Mouse (Mus musculus): ENCODE results near the gene Sdccag8. TPM values are rescaled to one million over a fixed set of nuclear protein-coding genes. Genes with fewer than 3 reads are reported as not detected.

Sdccag8 gene
- total RNA-seq, 2 experiments from 2014 or later: 4.0 to 4.9 TPM

GRCm38 (mm10) chr1:176818147-176818546 lies 3.7 kb downstream of the Sdccag8 start:
- peak overlapping the region; percentile 68 for H3K27ac ChIP-seq
- no peak for DNase-seq
- intact Hi-C loops (cut with DNase I): no loop called here
- TF ChIP-seq CTCF (IDR thresholded peaks at IDR 0.05): no peak
- H3K4me3 ChIP-seq: no peak overlapping the region

GRCm38 (mm10) chr1:176818763-176819162 lies 4.3 kb downstream of the Sdccag8 start:
- H3K27ac ChIP-seq: peak overlapping the region; percentile 68
- intact Hi-C loops (cut with DNase I): no loop called here
- peak; percentile 45 for DNase-seq
- H3K4me3 ChIP-seq: 0 out of 2 replicates have a peak overlapping the region, but pooled peaks have one; percentile 7
- TF ChIP-seq CTCF (IDR thresholded peaks at IDR 0.05): no peak

- Histone ChIP-seq H3K4me3 (no peak overlapping the region), H3K27ac (peak overlapping the region; percentile 40)
- DNase-seq: no peak
- TF ChIP-seq CTCF (IDR thresholded peaks at IDR 0.05): no peak
- intact Hi-C loops (cut with DNase I): no loop called here
These were observed 7.5 kb downstream of the Sdccag8 start for GRCm38 (mm10) chr1:176821929-176822328.

GRCm38 (mm10) chr1:176822949-176823348 lies 8.5 kb downstream of the Sdccag8 start:
- DNase-seq: no peak
- no peak overlapping the region for H3K4me3 ChIP-seq
- no peak for TF ChIP-seq CTCF (IDR thresholded peaks at IDR 0.05)
- H3K27ac ChIP-seq: peak overlapping the region; percentile 88
- intact Hi-C loops (cut with DNase I): no loop called here

GRCm38 (mm10) chr1:176823889-176824288 lies 9.4 kb downstream of the Sdccag8 start:
- Histone ChIP-seq H3K4me3 (peak overlapping the region; percentile 57), H3K27ac (peak overlapping the region; percentile 88)
- DNase-seq: peak; percentile 34
- intact Hi-C loops (cut with DNase I): no loop called here
- no peak for TF ChIP-seq CTCF (IDR thresholded peaks at IDR 0.05)

- no peak for TF ChIP-seq CTCF (IDR thresholded peaks at IDR 0.05)
- peak overlapping the region; percentile 88 for H3K27ac ChIP-seq
- DNase-seq: no peak
- intact Hi-C loops (cut with DNase I): no loop called here
- H3K4me3 ChIP-seq: no peak overlapping the region; the same call in 1 of the 2 replicates
These were observed 10.2 kb downstream of the Sdccag8 start for GRCm38 (mm10) chr1:176824611-176825010.

- Histone ChIP-seq H3K27ac (peak overlapping the region; percentile 88; the same call in 1 of the 2 replicates), H3K4me3 (no peak overlapping the region)
- intact Hi-C loops (cut with DNase I): no loop called here
- TF ChIP-seq CTCF (IDR thresholded peaks at IDR 0.05): no peak
- DNase-seq: no peak
These were observed 10.6 kb downstream of the Sdccag8 start for GRCm38 (mm10) chr1:176825084-176825483.

- H3K27ac ChIP-seq: peak overlapping the region; percentile 3; the same call in 1 of the 2 replicates
- no peak for TF ChIP-seq CTCF (IDR thresholded peaks at IDR 0.05)
- H3K4me3 ChIP-seq: no peak overlapping the region
- DNase-seq: no peak
- intact Hi-C loops (cut with DNase I): no loop called here
These were observed 11.7 kb downstream of the Sdccag8 start for GRCm38 (mm10) chr1:176826186-176826585.

GRCm38 (mm10) chr1:176826931-176827330 lies 12.5 kb downstream of the Sdccag8 start:
- TF ChIP-seq CTCF (IDR thresholded peaks at IDR 0.05): no peak
- Histone ChIP-seq H3K27ac (peak overlapping the region; percentile 88), H3K4me3 (no peak overlapping the region)
- DNase-seq: no peak
- intact Hi-C loops (cut with DNase I): no loop called here

- TF ChIP-seq CTCF (IDR thresholded peaks at IDR 0.05): no peak
- peak overlapping the region; percentile 11; the same call in 1 of the 2 replicates for H3K4me3 ChIP-seq
- intact Hi-C loops (cut with DNase I): no loop called here
- peak overlapping the region; percentile 88 for H3K27ac ChIP-seq
- peak; percentile 80 for DNase-seq
These were observed 12.9 kb downstream of the Sdccag8 start for GRCm38 (mm10) chr1:176827365-176827764.

GRCm38 (mm10) chr1:176827945-176828485 lies 13.6 kb downstream of the Sdccag8 start:
- intact Hi-C loops (cut with DNase I): no loop called here
- H3K4me3 ChIP-seq: peak overlapping the region; percentile 11
- DNase-seq: no peak
- H3K27ac ChIP-seq: peak overlapping the region; percentile 88
- no peak for TF ChIP-seq CTCF (IDR thresholded peaks at IDR 0.05)

GRCm38 (mm10) chr1:176828666-176829065 lies 14.2 kb downstream of the Sdccag8 start:
- DNase-seq: peak; percentile 82
- no peak for TF ChIP-seq CTCF (IDR thresholded peaks at IDR 0.05)
- peak overlapping the region; percentile 15; the same call in 1 of the 2 replicates for H3K4me3 ChIP-seq
- intact Hi-C loops (cut with DNase I): no loop called here
- H3K27ac ChIP-seq: peak overlapping the region; percentile 88

GRCm38 (mm10) chr1:176832071-176832470 lies 17.6 kb downstream of the Sdccag8 start:
- no peak overlapping the region for H3K4me3 ChIP-seq
- DNase-seq: no peak
- intact Hi-C loops (cut with DNase I): no loop called here
- no peak for TF ChIP-seq CTCF (IDR thresholded peaks at IDR 0.05)
- H3K27ac ChIP-seq: no peak overlapping the region

- intact Hi-C loops (cut with DNase I): no loop called here
- Histone ChIP-seq H3K27ac (peak overlapping the region; percentile 16), H3K4me3 (no peak overlapping the region)
- TF ChIP-seq CTCF (IDR thresholded peaks at IDR 0.05): no peak
- DNase-seq: no peak
These were observed 18.1 kb downstream of the Sdccag8 start for GRCm38 (mm10) chr1:176832607-176833006.

Measured in gastrocnemius, adult 2 months (tissue).